Comparison of ENCODE assay signal across 22 mouse cellular contexts in genomic region chr13:46423805-46424204, GRCm38 (mm10). TPM values are rescaled to one million over a fixed set of nuclear protein-coding genes. Genes with fewer than 3 reads are reported as not detected.
A peak's percentile ranks its signal among the peaks of the same experiment; 100 is the strongest.
DNase-seq lines count a peak whose midpoint lies in the region; ATAC-seq and TF ChIP-seq lines count a peak whose summit lies in the region.
"Had no signal": no experiment of that assay in that cellular context is flagged by ENCODE, and none has a peak within 500 bp of the region (broad histone marks: within the 10 kb centered on the region; RNA-seq: fewer than 3 reads in every experiment).

No protein-coding gene starts in this region.

- intact Hi-C loops in gastrocnemius, adult 2 months (cut with DNase I): loop anchor here (5.0 kb wide), 1 partner anchor 243 kb away; the partner anchor contains the start of gene Fam8a1
- intact Hi-C loops in gastrocnemius, postnatal 14 days (cut with DNase I; ENCODE audit: low total_unique reads): no loop called here
- intact Hi-C loops in heart, postnatal 25 days (cut with DNase I): loop anchor here (5.0 kb wide), 2 partner anchors 78 to 148 kb away; partner anchors contain the start of gene Cap2
- intact Hi-C loops in left cerebral cortex, postnatal 36 days (cut with DNase I): no loop called here

- peak overlapping the region; percentile 69 for H3K9ac ChIP-seq in heart, embryonic 11.5 days (ENCODE audit: low read depth, low read length)
- peak overlapping the region; percentile 60 for H3K9ac ChIP-seq in heart, embryonic 15.5 days
- H3K9ac ChIP-seq: embryonic facial prominence, embryonic 12.5 days; forebrain, embryonic 15.5 days; hindbrain, embryonic 14.5 days had no signal

- peaks cover 15% of the 10 kb centered on the region for H3K4me1 ChIP-seq in heart, embryonic 11.5 days (ENCODE audit: control insufficient read depth, insufficient read depth, low read length)
- H3K4me1 ChIP-seq in heart, embryonic 15.5 days (replicated peaks): peaks cover 13% of the 10 kb centered on the region

- H3K9me3 ChIP-seq in heart, embryonic 11.5 days (replicated peaks; ENCODE audit: control insufficient read depth, low read length): no peaks in the 10 kb centered on the region
- no peaks in the 10 kb centered on the region for H3K9me3 ChIP-seq in heart, embryonic 15.5 days (replicated peaks)
- H3K9me3 ChIP-seq: embryonic facial prominence, embryonic 12.5 days; forebrain, embryonic 15.5 days; G1E; hindbrain, embryonic 10.5 days had no signal

- H3K27ac ChIP-seq in gastrocnemius, adult 2 months: peak overlapping the region; percentile 98
- H3K27ac ChIP-seq in heart, embryonic 11.5 days (ENCODE audit: low read depth, low read length): peak overlapping the region; percentile 98
- H3K27ac ChIP-seq in heart, embryonic 15.5 days: peak overlapping the region; percentile 98
- H3K27ac ChIP-seq: embryonic facial prominence, embryonic 12.5 days; forebrain, embryonic 15.5 days; hindbrain, embryonic 10.5 days; hindbrain, embryonic 14.5 days had no signal

- no peak for TF ChIP-seq CTCF in gastrocnemius, adult 2 months (IDR thresholded peaks at IDR 0.05)

- WGBS in heart, embryonic 11.5 days (ENCODE audit: insufficient replicate concordance): 55% methylated on average over 7 of the region's 7 CpGs
- WGBS in heart, embryonic 15.5 days: 51% methylated on average over 7 of the region's 7 CpGs

- H3K36me3 ChIP-seq in heart, embryonic 11.5 days (ENCODE audit: control insufficient read depth, insufficient read depth, low read length): no peaks in the 10 kb centered on the region
- H3K36me3 ChIP-seq in heart, embryonic 15.5 days: no peaks in the 10 kb centered on the region
- H3K36me3 ChIP-seq: embryonic facial prominence, embryonic 12.5 days; G1E had no signal

- no peak for ATAC-seq in heart, embryonic 11.5 days (replicated peaks; ENCODE audit: insufficient number of reproducible peaks, low FRiP score, low TSS enrichment)
- ATAC-seq in heart, embryonic 15.5 days (replicated peaks; ENCODE audit: insufficient number of reproducible peaks, insufficient read depth, low FRiP score, low read depth): no peak
- ATAC-seq: CD4-positive, CD25-positive, alpha-beta regulatory T cell, adult 4 months; forebrain, embryonic 15.5 days; intestine, embryonic 16.5 days had no signal

- H3K4me2 ChIP-seq in heart, embryonic 11.5 days: peak overlapping the region; percentile 66
- peak overlapping the region; percentile 54 for H3K4me2 ChIP-seq in heart, embryonic 15.5 days
- H3K4me2 ChIP-seq: embryonic facial prominence, embryonic 12.5 days; forebrain, embryonic 15.5 days; hindbrain, embryonic 14.5 days had no signal

- no peaks in the 10 kb centered on the region; the same call in 1 of the 2 replicates for H3K27me3 ChIP-seq in heart, embryonic 11.5 days (ENCODE audit: control insufficient read depth, insufficient read depth, low read length)
- H3K27me3 ChIP-seq in heart, embryonic 15.5 days: no peaks in the 10 kb centered on the region; the same call in 1 of the 2 replicates
- H3K27me3 ChIP-seq: forebrain, embryonic 15.5 days had no signal

- no peak for DNase-seq in gastrocnemius, adult 2 months
- DNase-seq in gastrocnemius, postnatal 14 days: no peak
- no peak for DNase-seq in heart, postnatal 25 days (ENCODE audit: low spot score)
- peak; percentile 31 for DNase-seq in heart, postnatal 4 days
- DNase-seq in layer of hippocampus, adult 18-20 months (ENCODE audit: low spot score in 2 of 2): no peak
- DNase-seq in left cerebral cortex, postnatal 36 days (ENCODE audit: low spot score in 2 of 2): no peak
- DNase-seq: adrenal gland, adult 8-10 months; adrenal gland, postnatal 36 days; B cell, adult 2 months; cerebellum, adult 2 months; cerebellum, postnatal 10 days; gastrocnemius, postnatal 10 days; kidney, adult 2 months had no signal

- H3K4me3 ChIP-seq in gastrocnemius, adult 2 months: peak overlapping the region; percentile 83
- H3K4me3 ChIP-seq in heart, embryonic 11.5 days (ENCODE audit: low read depth, low read length): peak overlapping the region; percentile 43
- peak overlapping the region; percentile 44 for H3K4me3 ChIP-seq in heart, embryonic 15.5 days
- H3K4me3 ChIP-seq: embryonic facial prominence, embryonic 12.5 days; forebrain, embryonic 15.5 days; hindbrain, embryonic 10.5 days had no signal

RNA-seq across cellular contexts. Expression of gene Rbm24, which starts 5.6 kb away (rescaled TPM):
- total RNA-seq in gastrocnemius, adult 2 months (2021): 100 to 1,000 TPM; 163 to 196 TPM
- total RNA-seq in gastrocnemius, postnatal 14 days (2021): 100 to 1,000 TPM; 145 to 185 TPM
- 62.3 and 63.1 TPM in 2 replicates for polyA plus RNA-seq in heart, embryonic 11.5 days (2014; fragmentation: Nextera tagmentation; extraction: Ambion mirVana)
- total RNA-seq in heart, postnatal 25 days (2021): 100 to 1,000 TPM; 188 to 202 TPM
- 80.7 and 87.1 TPM in 2 replicates for polyA plus RNA-seq in heart, embryonic 15.5 days (2015; fragmentation: Nextera tagmentation; extraction: Ambion mirVana)
- 100 to 1,000 TPM; 262 to 288 TPM for total RNA-seq in heart, postnatal 4 days (2021)
- total RNA-seq in layer of hippocampus, adult 18-20 months (2021): 10 to 100 TPM; 21.8 to 22.1 TPM
- 10 to 100 TPM; 19.7 to 23.8 TPM for total RNA-seq in left cerebral cortex, postnatal 36 days (2021)
- polyA plus RNA-seq: G1E had no signal

Comparison
In these comparisons a context has a peak if more than half of its experiments do, and no peak if none do; other contexts are left out.
1. intact Hi-C loops: an anchor here in gastrocnemius, adult 2 months (5.0 kb wide) and heart, postnatal 25 days (5.0 kb wide); none called in gastrocnemius, postnatal 14 days and left cerebral cortex, postnatal 36 days.
2. RNA of gene Rbm24, which starts 5.6 kb away (total RNA-seq): 262 to 288 TPM in heart, postnatal 4 days, 188 to 202 TPM in heart, postnatal 25 days, 163 to 196 TPM in gastrocnemius, adult 2 months and 145 to 185 TPM in gastrocnemius, postnatal 14 days; 19.7 to 23.8 TPM in left cerebral cortex, postnatal 36 days and 21.8 to 22.1 TPM in layer of hippocampus, adult 18-20 months; every median in the first group is over 4 times any median in the second.
3. Peak in every context shown above with its lines, with median percentiles within 50 percentile points of each other: H3K27ac ChIP-seq and H3K4me3 ChIP-seq.